Mouse (Mus musculus) stomach, postnatal 0 days (tissue): ENCODE measurements around the gene Bahcc1.

Experiments used
- CTCF ChIP-seq: IDR thresholded peaks from 2 replicates; pipeline ENCODE4 v1.5.1; 2016; ENCODE audit warnings: antibody characterized with exemption, low read depth, mild to moderate bottlenecking, moderate library complexity
- EP300 ChIP-seq: optimal IDR thresholded peaks from 2 replicates; pipeline ENCODE3; 2016; ENCODE audit warnings: antibody characterized with exemption

DNA sequence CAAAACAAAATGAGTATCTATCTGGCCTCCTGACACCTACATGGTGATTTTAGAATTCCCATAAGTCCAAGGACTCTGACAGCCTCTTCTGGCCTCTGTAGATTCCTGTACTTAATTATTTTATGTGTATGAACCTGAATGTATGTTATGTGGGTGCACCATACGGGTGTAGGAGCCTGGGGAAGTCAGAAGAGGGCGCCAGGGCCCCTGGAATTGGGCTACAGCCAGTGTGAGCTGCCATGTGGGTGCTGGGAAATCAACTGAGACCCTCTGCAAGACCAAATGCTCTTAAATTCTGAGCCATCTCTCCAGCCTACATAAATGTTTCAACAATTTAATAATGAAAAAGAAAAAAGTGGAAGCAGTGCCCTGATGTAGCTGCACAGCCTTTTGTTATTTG lies 104.7 kb downstream of the Bahcc1 start:
- TF ChIP-seq CTCF (no peak), EP300 (no peak)
